Mouse (Mus musculus) midbrain, embryonic 11.5 days (tissue): ENCODE results near the gene Tirap. TPM values are rescaled to one million over a fixed set of nuclear protein-coding genes. Genes with fewer than 3 reads are reported as not detected.
"Not testable (repeated sequence)": the region's sequence is repeated elsewhere in the genome, so short reads cannot be mapped to it uniquely, and the experiment has no call there.

Source experiments
- ATAC-seq: fragments of 200-750 bp; cut with Nextera tagmentation; 2 replicates; pipeline ENCODE4 v1.8.0; 2017; ENCODE audit warnings: moderate TSS enrichment, moderate library complexity; ENCODE audit not compliant: low FRiP score
- DNase-seq: peaks from one replicate; pipeline ENCODE4 v3.0.0; 2015; ENCODE audit warnings: low spot score; ENCODE audit errors: missing footprints
- H3K27ac ChIP-seq: fragments of 300-500 bp; sonication (generic); 2 replicates; pipeline ENCODE4 v1.5.1; 2014; ENCODE audit warnings: low read depth, low read length
- H3K27me3 ChIP-seq: fragments of 300-500 bp; sonication (generic); 2 replicates; pipeline ENCODE4 v1.6.1; 2014; ENCODE audit warnings: mild to moderate bottlenecking, low read length, moderate library complexity, mixed read lengths; ENCODE audit not compliant: control insufficient read depth, insufficient read depth
- H3K36me3 ChIP-seq: fragments of 300-500 bp; sonication (generic); 2 replicates; pipeline ENCODE4 v1.6.1; 2014; ENCODE audit warnings: mild to moderate bottlenecking, low read length, moderate library complexity, mixed read lengths; ENCODE audit not compliant: control insufficient read depth, insufficient read depth
- H3K4me1 ChIP-seq: fragments of 300-500 bp; sonication (generic); 2 replicates; pipeline ENCODE4 v1.6.1; 2014; ENCODE audit warnings: low read length; ENCODE audit not compliant: control insufficient read depth, insufficient read depth
- H3K4me2 ChIP-seq: fragments of 300-500 bp; sonication (generic); 2 replicates; pipeline ENCODE4 v1.6.1; 2014; ENCODE audit warnings: mild to moderate bottlenecking, moderate library complexity
- H3K4me3 ChIP-seq: fragments of 300-500 bp; sonication (generic); 2 replicates; pipeline ENCODE4 v1.5.1; 2014; ENCODE audit warnings: low read depth, low read length
- H3K9ac ChIP-seq: fragments of 300-500 bp; sonication (generic); 2 replicates; pipeline ENCODE4 v1.6.1; 2014; ENCODE audit warnings: low read length
- H3K9me3 ChIP-seq: fragments of 300-500 bp; sonication (generic); 2 replicates; pipeline ENCODE4 v1.6.1; 2016; ENCODE audit warnings: low read length; ENCODE audit not compliant: control insufficient read depth
- WGBS: fragments of 180-500 bp; shearing (Covaris S2); extraction: QIAGEN DNeasy Blood & Tissue Kit; methylation state at CpG from one replicate; pipeline ENCODE4 v1.1.7; 2014; 5-methylcytosine and 5-hydroxymethylcytosine counted together
- polyA plus RNA-seq: library from polyadenylated mRNA; unstranded; fragments of >200 nt; fragmentation: Nextera tagmentation; extraction: Ambion mirVana; gene quantifications from 2 replicates; pipeline ENCODE4 v1.2.1, GENCODE M21; 2014

The Tirap gene
- polyA plus RNA-seq, 1 experiment from 2014 or later, result 14.6 TPM

DNA sequence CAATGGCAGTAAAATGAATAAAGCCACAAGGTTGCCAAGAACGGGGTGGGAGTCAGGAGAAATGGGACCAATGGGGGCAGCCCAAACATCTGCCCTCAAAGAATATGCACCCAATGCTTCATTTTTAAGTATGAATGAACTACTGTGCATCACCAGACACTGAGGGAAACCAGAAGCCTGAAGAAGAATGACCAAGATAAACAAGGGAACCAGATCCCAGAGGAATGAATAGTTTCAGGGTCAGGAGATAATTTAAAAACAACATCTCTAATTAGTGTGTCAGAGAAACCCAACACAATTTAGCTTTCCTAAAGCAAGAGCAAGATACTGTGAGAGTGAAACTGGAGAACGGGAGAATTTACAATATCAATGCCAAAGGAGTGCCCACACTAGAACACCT is 39.4 kb downstream of the Tirap start:
- Histone ChIP-seq H3K9me3 (no peaks in the 10 kb centered on the region), H3K4me3 (no peak overlapping the region), H3K4me1 (no peaks in the 10 kb centered on the region), H3K4me2 (no peak overlapping the region), H3K27ac (no peak overlapping the region), H3K9ac (no peak overlapping the region), H3K27me3 (no peaks in the 10 kb centered on the region), H3K36me3 (peaks cover 2% of the 10 kb centered on the region; the same call in 1 of the 2 replicates)
- DNase-seq (no peak), ATAC-seq (no peak)
- 86% methylated on average over 2 of the region's 2 CpGs for WGBS

DNA sequence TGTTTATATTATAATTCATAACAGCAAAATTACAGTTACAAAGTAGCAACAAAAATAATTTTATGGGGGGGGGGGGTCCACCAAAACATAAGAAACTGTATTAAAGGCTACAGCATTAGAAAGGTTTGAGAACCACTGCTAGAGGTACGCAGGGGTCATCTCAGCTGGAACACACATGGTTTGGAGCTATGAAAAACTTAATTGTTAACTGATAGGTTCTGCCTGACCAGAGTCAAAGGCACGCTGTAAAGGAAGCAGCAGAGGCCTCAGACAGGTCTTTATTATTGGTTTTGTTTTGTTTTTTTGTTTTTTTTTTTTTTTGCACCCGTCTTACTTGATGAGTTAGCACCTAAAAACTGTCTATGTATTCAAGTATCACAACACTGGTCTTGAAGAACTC is 41.6 kb downstream of the Tirap start:
- H3K4me1 ChIP-seq, result no peaks in the 10 kb centered on the region
- no peak overlapping the region for H3K9ac ChIP-seq
- H3K27me3 ChIP-seq, result no peaks in the 10 kb centered on the region
- WGBS, result 93% methylated on average over 3 of the region's 3 CpGs
- no peak overlapping the region for H3K4me2 ChIP-seq
- H3K4me3 ChIP-seq, result no peak overlapping the region
- H3K27ac ChIP-seq, result no peak overlapping the region
- peaks cover 2% of the 10 kb centered on the region; the same call in 1 of the 2 replicates for H3K36me3 ChIP-seq
- no peaks in the 10 kb centered on the region for H3K9me3 ChIP-seq
- ATAC-seq (no peak), DNase-seq (no peak)

DNA sequence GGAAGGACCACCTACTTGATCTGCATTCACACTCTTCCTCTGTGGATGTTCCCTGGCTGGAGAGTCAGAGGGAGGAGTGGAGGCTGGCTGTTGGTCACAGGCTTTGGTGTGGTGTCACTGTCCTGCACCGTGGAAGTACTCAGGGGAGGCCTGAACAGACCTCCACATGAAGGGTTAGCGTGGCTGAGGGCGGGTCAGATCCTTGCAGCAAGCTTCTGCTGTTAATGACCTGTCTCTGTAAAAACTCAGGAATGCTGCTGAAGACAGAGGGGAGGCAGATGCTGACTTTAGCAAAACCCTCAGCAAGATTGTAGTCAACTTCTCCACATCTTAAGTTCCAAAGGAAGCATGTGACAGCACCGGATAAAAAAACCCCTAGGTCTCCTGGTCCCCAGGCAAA is 43.2 kb downstream of the Tirap start:
- Histone ChIP-seq H3K9me3 (no peaks in the 10 kb centered on the region), H3K27me3 (no peaks in the 10 kb centered on the region), H3K36me3 (peaks cover 2% of the 10 kb centered on the region; the same call in 1 of the 2 replicates), H3K4me1 (no peaks in the 10 kb centered on the region), H3K4me3 (no peak overlapping the region), H3K27ac (no peak overlapping the region), H3K9ac (no peak overlapping the region), H3K4me2 (no peak overlapping the region)
- DNase-seq (no peak), ATAC-seq (no peak)
- 92% methylated on average over 4 of the region's 4 CpGs for WGBS

DNA sequence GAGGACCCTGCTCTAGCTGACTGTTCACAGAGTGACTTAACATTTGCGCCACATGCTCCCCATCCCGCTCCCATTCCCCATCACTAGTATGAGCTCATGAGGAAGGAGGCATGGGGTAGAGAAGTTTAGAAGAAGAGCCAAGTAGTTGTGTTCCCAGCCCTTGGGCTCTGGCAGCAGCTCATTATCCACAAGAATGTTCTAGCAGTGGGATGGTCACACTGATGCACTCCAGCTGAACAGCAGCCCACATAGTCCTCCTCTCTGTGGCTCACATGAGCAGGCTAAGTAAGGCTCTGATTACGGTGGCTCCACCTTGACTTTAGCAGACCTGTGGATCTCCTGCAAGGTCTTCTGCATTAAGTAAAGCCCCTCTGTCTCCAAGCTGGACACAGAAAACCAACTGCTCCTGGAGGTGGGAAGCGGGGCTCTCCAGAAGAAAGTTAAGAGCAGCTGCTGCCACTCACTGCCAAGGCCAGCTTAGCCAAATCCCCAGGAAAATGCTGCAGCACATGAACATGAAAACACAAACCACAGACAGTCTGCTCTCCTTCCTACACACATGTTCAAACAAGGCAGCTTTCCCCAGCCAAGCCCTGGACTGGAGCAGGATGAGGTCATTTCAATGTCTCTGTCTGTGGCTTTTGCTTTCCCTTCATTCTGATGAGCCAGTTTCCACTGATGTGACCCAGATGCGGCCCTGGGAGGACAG is 43.9 kb downstream of the Tirap start:
- ATAC-seq (no peak), DNase-seq (no peak)
- Histone ChIP-seq H3K9me3 (no peaks in the 10 kb centered on the region), H3K9ac (no peak overlapping the region), H3K36me3 (peaks cover 2% of the 10 kb centered on the region; the same call in 1 of the 2 replicates), H3K27me3 (no peaks in the 10 kb centered on the region), H3K4me2 (no peak overlapping the region), H3K4me3 (no peak overlapping the region), H3K27ac (no peak overlapping the region), H3K4me1 (no peaks in the 10 kb centered on the region)
- 91% methylated on average over 5 of the region's 5 CpGs for WGBS

DNA sequence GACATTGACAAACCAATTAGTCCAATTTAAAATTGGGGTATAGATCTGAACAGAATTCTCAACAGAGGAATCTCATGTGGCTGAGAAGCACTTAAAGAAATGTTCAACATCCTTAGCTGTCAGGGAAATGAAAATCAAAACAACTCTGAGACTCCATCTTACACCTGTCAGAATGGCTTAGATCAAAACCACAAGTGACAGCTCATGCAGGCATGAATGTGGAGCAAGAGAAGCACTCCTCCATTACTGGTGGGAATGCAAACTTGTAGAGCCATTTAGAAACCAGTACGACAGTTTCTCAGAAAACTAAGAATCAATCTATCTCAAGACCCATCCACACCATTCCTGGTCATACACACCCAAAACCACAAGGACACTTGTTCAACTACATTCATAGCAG is 47.2 kb downstream of the Tirap start:
- Histone ChIP-seq H3K9me3 (no peaks in the 10 kb centered on the region), H3K27me3 (no peaks in the 10 kb centered on the region), H3K27ac (no peak overlapping the region), H3K9ac (no peak overlapping the region), H3K36me3 (peaks cover 2% of the 10 kb centered on the region; the same call in 1 of the 2 replicates), H3K4me3 (no peak overlapping the region), H3K4me1 (no peaks in the 10 kb centered on the region), H3K4me2 (no peak overlapping the region)
- ATAC-seq (no peak), DNase-seq (no peak)
- WGBS, result 84% methylated on average over 1 of the region's 1 CpGs

DNA sequence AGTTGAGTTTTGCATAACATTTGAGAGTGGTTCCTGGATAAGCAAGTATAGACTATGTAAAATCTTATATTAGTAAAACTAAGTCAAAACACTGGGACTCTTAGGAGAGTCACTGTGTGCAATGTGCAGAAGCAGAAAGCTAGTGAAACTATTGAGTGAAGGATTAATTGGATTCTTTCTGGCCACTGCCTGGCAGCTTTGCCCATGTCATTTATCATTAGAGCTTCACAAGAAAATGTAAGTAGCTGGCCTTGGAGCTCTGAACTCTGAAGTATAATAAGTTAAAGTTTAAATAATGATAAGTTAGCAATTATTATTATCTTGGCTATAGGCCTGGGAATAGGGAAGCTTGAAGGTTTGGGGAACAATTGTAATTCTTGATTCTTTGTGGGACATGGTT is 51.3 kb downstream of the Tirap start:
- H3K27me3 ChIP-seq, H3K36me3 ChIP-seq, H3K4me2 ChIP-seq, H3K27ac ChIP-seq, DNase-seq, H3K9me3 ChIP-seq, ATAC-seq, H3K4me1 ChIP-seq, H3K9ac ChIP-seq, H3K4me3 ChIP-seq: not testable (repeated sequence)

DNA sequence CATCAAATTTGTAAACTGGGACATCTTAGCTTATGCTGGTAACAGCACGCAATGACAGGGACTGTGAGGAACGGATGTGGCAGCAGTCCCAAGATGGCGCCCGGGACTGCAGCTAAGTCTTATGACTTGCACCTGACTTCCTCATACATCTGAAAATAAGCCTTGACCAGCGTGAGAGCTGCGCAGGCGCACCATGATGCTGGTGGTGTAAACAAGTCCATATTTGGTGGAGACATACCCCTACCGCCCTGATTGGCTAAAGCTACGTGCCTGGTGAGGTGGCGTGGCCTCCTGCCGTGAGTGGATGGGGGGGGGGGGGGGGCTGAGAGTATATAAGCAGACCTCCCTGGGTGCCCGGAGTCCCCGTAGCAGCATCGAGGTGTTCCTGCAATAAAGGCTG is 52.8 kb downstream of the Tirap start:
- ATAC-seq, H3K4me2 ChIP-seq: not testable (repeated sequence)

DNA sequence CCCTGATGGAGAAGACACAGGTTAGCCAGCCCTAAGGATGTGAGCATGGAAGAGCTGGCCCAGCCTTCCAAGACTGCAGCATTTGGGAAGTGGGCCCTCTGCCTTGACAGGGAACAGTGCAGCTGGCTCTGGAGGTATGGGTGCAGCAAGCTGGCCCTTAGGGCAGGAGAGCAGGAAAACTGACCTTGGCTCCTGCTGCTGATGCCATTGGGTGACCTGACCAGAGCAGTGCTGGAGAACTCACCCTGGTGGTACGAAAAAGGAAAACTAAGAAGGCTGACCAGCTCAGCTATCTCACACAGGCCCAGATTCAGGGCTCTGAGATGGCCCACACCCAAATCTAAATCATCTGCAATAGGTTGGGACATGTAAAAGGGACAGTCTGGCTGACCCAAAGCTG is 54.3 kb downstream of the Tirap start:
- ATAC-seq (no peak), DNase-seq (no peak)
- Histone ChIP-seq H3K9me3 (no peaks in the 10 kb centered on the region), H3K4me2 (no peak overlapping the region), H3K4me3 (no peak overlapping the region), H3K36me3 (no peaks in the 10 kb centered on the region), H3K27me3 (no peaks in the 10 kb centered on the region), H3K27ac (no peak overlapping the region), H3K9ac (no peak overlapping the region), H3K4me1 (no peaks in the 10 kb centered on the region)
- 85% methylated on average over 1 of the region's 1 CpGs for WGBS

More for the DNA sequence above, 52.8 kb downstream of the Tirap start:
- not testable (repeated sequence) for DNase-seq, H3K4me1 ChIP-seq, H3K4me3 ChIP-seq, H3K36me3 ChIP-seq, H3K27me3 ChIP-seq, H3K9me3 ChIP-seq, H3K27ac ChIP-seq, H3K9ac ChIP-seq
- WGBS, result 95% methylated on average over 14 of the region's 14 CpGs

DNA sequence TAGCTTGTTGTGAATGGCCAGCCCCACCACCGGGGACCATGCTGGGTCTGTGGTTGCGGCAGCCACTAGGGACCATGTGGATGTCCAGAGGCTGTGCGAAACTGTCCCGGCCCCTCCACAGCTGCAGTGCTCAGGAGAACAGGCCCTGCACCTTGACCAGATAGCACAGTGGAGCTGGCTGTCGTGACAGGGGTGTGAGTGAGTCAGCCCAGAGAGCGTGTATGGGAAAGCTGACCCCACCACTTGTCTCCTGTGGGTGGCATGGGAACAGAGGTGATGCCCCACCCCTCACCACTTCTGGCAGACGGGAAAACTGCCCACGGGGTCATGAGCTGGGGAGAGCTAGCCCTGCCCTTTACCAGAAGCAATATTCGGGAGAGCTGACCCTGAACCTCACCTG is 55.0 kb downstream of the Tirap start:
- H3K9ac ChIP-seq, result no peak overlapping the region
- H3K4me1 ChIP-seq, result no peaks in the 10 kb centered on the region
- no peak overlapping the region for H3K4me3 ChIP-seq
- H3K36me3 ChIP-seq, result no peaks in the 10 kb centered on the region
- whole genome bisulfite sequencing, result 88% methylated on average over 9 of the region's 9 CpGs
- H3K27ac ChIP-seq, result no peak overlapping the region
- H3K9me3 ChIP-seq, result no peaks in the 10 kb centered on the region
- H3K4me2 ChIP-seq, result no peak overlapping the region
- DNase-seq (no peak), ATAC-seq (0 out of 2 replicates have a peak, but pooled peaks have one; percentile 24)
- H3K27me3 ChIP-seq, result no peaks in the 10 kb centered on the region
